Mouse (Mus musculus): ENCODE measurements at regions not wholly inside any gene's neighbourhood (a gene's known extent, or its start where the extent isn't known, plus 50 kb on each side); places are given as distances from the start of the nearest gene placed in this dataset.

DNA sequence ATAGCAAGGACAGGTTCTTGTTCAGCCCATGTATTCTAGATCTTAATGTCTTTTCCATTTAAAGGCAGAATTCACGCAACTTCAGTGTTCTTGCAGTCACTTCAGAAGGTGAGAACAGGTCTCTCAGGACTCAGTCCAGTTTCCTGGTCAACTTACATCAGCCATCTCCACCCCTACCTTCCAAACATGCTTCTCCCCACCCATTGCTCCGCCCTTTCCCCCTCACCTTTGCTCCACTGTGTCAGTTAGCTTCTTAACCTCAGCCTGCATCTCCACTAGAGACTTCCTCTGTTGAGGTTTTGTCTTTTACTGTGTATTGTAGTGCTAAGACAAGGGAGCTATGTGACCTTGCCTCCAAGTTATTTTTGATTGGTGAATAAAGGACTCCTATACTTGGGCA lies 127.0 kb upstream of the Dyrk2 start:
- no peak for DNase-seq (ENCODE audit: low spot score in 2 of 2)
- intact Hi-C loops (cut with DNase I): no loop called here

DNA sequence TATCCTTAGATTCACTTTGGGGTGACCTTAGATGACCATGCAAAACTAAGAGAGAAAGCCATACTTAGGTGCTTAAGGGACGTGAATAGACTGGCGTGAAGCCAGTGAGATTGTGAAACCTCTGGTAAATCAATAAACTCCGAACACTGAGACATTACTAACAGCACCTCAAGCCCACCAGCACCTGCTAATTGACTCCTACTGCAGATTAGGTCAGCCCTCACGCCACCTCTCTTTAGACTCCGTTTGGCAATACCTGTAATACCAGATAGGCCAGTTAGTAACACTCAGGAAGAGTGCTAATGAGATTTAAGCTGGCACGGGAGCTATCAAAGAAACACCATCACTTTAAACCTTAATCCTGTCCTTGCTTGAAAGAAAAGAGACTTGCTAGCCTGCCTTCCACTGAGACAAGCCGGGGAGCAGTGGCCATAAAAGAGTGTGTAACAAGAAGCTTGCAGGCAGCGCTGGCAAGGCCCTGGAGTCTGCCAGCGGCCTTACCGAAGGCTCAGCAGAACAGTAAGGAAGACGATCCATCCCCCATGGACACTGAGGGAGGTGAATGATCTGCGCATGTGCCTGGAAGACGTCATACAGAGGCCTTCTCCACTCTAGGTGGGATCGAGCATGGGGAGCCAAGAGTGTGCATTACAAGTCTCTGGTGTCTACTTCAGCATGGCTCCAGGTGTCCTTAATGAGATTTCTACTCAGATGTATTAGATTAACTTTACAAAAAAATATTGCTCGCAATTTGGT lies 124.0 kb upstream of the Dyrk2 start:
- intact Hi-C loops (cut with DNase I): no loop called here

DNA sequence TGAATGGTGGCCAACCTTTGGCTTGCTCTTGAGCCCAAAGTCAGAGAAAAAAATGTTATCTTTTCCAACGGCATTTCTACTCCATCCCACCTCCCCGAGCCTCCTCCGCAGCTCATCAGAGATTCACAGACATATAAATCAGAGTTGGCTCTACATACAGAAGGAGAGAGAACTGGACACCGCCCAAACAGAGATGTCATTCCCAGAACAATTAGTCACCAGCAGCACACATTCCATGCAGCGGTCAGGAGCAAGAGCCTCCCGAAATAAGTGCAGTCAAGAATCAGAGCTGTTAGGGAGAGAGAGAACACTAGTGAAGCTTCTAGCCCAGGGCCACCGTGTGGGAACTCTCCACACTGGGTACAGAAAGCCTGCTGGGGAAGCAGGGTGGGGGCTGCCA lies 121.2 kb upstream of the Dyrk2 start:
- intact Hi-C loops (cut with DNase I): no loop called here
- peak; percentile 53 to 64 for DNase-seq (ENCODE audit: low spot score in 2 of 2)

More for the DNA sequence above, 124.0 kb upstream of the Dyrk2 start:
- DNase-seq (ENCODE audit: low spot score in 2 of 2): no peak

DNA sequence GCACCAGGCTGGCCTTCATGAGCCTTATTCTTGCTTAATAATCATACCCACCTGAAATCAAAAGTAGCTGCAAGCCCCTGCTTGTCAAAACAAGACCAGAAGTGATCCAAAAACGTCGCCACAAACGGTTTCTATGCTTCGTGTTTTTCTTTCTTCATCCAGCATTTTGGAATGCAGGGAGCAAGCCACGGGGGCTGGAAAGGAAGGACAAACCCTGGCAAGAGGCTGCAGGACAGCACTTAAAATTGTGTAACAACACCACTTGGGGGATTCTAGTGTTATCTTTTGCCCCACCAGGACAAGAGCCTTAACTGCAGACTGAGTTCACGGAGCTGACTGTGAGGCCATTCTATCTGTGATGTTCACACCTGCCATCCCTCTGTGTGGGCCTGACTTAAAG lies 120.5 kb upstream of the Dyrk2 start:
- DNase-seq (ENCODE audit: low spot score in 2 of 2): no peak
- intact Hi-C loops (cut with DNase I): no loop called here

DNA sequence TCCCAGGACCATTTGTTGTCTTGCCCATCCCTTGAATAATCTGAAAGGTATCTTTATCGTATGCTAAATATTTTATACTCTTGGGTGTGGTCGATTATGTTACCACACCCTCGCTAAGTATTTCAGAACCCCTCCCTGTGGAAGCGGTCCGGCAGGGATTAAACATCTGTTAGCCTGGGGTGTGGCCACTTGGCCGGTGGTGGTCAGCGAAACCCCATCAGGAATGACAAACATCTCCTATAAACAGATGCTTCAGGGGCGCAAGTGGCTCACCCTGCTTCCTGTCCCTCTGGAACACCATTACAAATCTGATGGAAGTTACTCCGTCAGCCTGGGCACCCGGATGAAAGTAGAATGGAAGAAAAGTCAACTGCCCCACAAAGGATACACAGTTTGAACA lies 119.8 kb upstream of the Dyrk2 start:
- no peak for DNase-seq (ENCODE audit: low spot score in 2 of 2)
- intact Hi-C loops (cut with DNase I): no loop called here

DNA sequence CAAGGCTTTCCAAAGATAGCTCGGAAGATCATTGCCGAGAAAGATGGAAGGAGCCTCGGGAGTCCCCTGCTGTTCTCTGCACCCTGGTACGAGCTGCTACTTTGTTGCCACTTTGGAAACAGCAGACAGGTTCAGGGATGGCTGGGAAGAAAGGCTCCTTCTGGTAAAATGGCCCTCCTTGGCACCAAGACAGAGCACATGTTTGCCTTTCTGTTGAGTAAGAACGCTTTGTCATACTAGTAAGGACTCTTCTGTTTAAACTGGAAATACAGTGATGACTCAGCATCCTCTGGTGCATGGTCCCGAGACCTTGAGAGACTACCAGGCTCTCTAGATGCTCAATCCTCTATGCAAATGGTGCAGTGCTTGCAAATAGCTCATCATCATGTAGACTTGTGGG lies 118.2 kb upstream of the Dyrk2 start:
- DNase-seq (ENCODE audit: low spot score in 2 of 2): peak; percentile 11
- intact Hi-C loops (cut with DNase I): no loop called here

DNA sequence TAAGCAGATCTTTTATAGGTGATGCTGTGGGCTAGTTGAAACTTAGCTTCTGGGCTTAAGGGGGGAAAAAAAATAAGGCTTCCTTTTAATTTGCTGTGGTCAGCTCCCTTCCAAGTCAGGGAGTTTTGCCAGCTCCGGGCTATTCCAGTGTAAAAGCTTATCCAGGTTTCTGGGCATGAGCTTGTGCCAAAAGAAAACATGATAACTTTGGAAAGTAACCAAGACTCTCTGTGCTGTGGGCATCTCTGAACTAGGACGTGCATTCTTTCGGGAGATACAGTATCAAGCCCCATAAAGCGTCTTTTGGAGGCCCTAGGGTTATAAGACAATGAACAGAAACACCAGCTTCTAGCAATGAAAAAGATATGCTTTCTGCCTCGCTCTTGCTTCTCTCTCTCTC lies 114.6 kb upstream of the Dyrk2 start:
- no peak for DNase-seq (ENCODE audit: low spot score in 2 of 2)
- intact Hi-C loops (cut with DNase I): no loop called here

DNA sequence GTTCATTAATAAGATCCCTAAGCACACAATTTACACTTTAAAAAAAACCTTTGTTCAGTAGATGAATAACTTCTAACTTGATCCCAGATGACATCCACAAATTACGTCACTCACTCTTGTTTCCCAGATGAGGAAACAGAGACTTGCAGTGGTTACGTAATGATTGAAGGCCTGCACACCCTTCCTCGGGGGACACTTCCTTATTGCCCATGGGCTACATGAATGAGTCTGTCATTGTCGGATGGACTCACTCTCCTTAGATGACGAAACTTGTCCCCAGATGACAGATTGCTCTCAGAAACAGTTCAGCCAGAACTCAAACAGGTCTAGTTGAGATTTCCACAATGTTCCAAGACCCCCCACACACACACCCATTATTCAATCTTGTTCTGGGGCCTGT lies 111.4 kb upstream of the Dyrk2 start:
- intact Hi-C loops (cut with DNase I): no loop called here
- DNase-seq (ENCODE audit: low spot score in 2 of 2): no peak

DNA sequence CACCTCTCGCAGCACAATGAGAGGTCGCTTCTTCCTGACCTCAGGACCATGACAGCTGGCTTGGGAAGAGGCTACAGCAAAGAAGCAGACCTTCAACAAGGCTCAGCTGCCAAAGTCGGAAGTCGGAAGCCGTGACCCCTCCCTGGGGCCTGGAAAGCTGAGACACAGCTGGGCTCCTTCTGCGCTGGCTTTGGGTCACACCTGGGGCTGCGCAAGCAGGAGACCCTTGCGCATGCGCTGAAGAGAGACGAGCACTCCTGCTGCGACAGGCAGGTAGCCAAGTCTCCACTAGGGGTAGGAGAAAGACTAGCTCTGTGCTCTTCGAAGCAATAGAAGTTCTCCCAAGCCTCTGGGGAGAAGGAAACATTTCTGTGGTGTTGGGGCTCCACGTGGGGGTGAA lies 109.3 kb upstream of the Dyrk2 start:
- intact Hi-C loops (cut with DNase I): no loop called here
- no peak for DNase-seq (ENCODE audit: low spot score in 2 of 2)

DNA sequence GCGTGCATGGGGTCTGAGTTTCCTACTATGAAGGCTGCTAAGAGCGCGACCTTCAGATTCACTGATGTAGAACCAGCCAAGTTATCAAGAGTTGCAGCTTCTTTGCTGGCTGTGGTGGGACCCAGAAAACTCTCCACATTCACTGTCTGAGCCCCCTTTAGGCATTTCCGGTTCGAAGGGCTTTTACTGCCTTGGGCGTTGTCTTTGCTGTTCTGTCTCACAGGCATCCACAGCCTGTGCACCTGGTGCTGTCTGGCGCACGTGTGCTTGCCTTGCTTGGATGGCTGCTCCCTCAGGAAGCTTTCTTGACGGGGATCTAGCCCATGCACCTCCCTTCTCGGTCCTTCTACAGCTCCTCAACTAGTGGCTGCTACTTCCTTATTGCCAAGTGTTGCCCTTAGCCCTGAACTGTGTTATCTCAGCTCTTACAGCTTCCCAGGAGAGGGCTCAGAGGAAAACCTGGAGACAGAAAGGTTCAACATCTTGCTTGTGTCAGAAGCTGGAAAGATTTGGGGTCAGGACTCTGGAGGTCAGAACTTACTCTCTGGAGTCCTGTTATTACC lies 108.3 kb upstream of the Dyrk2 start:
- DNase-seq (ENCODE audit: low spot score in 2 of 2): no peak
- intact Hi-C loops (cut with DNase I): no loop called here

DNA sequence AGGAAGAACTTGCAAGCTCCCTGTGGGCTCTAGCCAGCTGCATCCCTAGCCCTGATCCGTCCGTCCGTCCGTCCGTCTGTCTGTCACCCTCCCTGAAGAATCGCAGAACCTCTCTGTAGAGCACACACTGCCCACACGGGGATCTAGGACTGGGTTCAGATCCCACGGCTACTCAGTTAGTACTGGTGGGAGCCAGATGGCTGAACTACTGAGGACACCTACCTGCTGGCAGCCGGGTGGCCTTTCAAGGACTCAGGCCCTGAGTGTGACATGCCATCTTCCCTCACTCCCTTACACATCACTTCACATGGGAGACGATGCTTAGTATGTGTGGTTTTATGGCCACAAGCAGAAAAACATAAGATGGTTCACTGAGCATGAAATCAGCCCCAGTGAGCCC lies 106.4 kb upstream of the Dyrk2 start:
- DNase-seq (ENCODE audit: low spot score in 2 of 2): no peak
- intact Hi-C loops (cut with DNase I): no loop called here

DNA sequence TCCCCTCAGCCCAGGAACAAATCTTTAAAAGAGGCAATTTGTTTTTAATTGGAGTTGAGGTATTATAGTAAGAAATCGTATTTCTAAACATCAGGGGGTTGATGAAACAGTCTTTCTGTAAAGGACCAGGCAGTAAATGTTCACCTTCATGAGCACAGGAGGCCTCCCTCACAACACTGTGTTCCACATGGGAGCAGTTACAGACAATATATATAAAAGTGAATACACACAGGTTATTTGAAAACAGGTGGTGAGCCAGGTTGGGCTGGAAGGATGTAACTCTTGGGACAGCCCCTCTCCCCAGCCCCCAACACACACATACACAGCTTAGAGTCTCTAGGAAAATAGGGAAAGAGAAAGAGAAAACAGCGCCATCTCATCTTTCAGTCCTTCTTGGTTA lies 105.8 kb upstream of the Dyrk2 start:
- DNase-seq (ENCODE audit: low spot score in 2 of 2): no peak
- intact Hi-C loops (cut with DNase I): no loop called here

DNA sequence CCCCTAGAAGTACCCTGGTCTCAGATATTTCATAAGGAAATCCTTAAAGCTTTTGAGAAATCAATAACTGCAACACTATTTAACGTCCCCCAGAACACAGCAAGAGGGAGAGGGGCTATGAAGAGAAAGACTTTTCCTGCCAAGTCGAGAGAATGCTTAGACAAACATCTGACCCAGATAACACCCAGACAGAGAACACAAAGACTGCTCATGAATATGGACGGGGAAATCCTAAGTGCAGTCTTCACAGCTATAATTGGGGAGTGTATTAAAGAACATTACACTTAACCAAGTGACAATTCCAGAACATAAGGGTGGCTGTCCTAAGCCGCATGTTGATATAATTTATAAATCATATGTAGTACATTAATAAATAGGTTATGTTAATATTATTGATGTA lies 103.3 kb upstream of the Dyrk2 start:
- DNase-seq (ENCODE audit: low spot score in 2 of 2): no peak
- intact Hi-C loops (cut with DNase I): no loop called here

DNA sequence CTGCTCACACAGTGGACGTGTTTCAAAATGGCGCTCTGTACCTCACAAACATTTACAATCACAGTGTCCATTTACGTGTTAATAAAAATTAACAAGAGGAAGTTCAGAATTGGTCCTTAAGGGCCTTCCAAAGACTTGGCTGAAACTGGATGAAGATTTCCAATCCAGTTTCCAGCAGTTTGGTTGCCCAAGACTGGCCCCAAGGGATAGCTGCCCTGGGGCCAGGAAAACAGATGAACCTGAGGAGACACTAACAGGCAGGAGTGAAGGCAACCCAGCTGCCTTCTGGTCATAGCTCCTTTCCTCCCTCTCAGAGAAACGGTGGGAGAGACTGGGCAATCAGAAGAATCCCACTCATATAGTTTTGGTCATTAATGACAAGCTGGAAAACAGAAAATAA lies 102.6 kb upstream of the Dyrk2 start:
- no peak for DNase-seq (ENCODE audit: low spot score in 2 of 2)

DNA sequence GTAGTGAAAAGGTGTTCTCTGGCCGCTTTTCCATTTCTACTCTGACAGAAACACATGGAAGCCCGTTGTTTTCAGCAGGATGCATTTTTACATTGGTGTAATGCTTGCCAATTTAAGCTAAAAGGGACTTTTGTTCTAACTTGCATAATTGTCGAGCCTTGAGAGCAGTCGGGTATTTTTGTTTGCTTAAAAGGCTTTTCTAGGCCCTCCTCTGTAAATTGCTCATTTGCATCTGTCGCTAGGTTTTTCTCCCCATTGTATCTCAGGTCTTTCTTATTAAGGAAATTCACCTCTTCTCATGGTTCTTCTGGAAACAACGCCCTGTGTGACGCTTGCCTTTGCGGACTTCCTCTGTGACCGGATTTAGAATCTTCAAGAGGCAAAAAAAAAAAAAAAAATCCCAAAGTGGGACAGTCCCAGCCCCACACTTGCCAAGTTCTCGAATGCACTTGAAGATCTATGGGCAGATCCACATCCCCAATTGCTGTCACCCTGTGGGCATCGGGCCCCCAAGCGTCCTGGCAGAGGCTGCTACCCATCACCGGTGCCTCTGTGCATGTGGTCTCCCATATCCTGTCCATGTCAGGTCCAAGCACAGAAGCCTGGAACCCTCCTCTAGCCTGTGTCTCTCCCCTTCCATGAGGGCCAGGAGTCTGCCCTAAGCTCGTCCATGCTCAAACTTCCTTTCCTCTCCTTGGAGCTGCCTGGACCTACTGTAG lies 100.6 kb upstream of the Dyrk2 start:
- intact Hi-C loops (cut with DNase I): no loop called here
- DNase-seq (ENCODE audit: low spot score in 2 of 2): no peak

More for the DNA sequence above, 102.6 kb upstream of the Dyrk2 start:
- intact Hi-C loops (cut with DNase I): no loop called here

DNA sequence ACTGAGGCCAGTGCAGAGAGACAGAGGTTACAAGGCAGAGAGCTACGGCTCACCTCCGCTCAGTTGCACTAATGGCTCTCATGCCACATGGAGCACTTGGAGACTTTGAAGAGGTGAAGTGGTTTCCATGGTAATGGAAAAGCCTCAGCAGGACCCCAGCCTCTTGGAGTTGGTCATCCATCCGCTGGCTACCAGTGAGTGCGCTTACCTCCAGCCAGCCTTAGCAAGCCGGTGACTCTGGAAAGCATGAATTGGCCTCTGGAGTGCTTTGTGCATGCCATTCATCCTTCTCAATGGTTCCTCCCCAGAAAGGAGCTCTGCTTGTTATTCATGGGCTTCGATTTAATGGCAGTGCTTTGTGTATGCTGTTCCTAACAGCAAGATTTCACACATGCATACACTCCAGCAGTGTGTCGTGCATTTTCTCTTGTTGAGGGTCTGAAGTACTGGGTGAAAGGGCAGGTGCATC lies 91.7 kb upstream of the Dyrk2 start:
- intact Hi-C loops (cut with DNase I): no loop called here
- no peak for DNase-seq (ENCODE audit: low spot score in 2 of 2)

DNA sequence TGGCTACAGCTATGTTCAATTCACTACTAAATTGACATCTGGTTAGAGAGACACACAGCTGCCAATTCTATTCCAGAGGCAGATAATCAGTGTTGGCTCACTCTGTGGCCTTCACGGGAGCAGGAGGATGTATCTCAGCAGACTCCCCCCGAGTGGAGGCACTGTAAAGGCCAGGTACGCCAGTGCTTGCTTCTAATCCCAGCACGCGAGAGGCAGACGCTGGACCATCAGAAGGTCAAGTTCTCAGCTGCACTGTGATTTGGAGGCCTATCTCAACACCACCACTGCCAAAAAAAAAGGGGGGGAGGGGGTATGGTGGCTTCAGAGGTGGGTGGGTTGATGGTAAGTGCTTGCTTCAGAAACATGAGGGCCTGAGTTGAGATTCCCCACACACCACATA lies 90.1 kb upstream of the Dyrk2 start:
- intact Hi-C loops (cut with DNase I): no loop called here
- no peak for DNase-seq (ENCODE audit: low spot score in 2 of 2)

DNA sequence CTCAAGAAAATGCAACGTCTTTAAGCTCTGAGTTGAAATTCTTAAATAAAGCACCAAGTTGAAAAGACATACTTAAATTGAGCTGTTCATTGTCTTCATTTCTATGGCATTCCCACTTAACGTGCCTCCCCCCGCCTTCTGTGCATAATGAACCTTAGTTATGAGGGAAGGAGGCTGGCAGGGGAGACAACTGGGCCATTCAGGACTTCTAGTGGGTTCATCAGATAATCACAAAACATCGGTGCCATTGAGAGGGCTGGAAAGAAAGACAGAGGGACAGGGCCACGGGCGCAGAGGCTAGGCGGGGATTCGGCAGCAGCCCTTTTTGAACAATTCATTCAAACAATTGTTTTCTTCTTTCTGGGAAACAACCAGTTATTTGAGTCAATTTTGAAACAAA lies 89.6 kb upstream of the Dyrk2 start:
- DNase-seq (ENCODE audit: low spot score in 2 of 2): no peak
- intact Hi-C loops (cut with DNase I): no loop called here

DNA sequence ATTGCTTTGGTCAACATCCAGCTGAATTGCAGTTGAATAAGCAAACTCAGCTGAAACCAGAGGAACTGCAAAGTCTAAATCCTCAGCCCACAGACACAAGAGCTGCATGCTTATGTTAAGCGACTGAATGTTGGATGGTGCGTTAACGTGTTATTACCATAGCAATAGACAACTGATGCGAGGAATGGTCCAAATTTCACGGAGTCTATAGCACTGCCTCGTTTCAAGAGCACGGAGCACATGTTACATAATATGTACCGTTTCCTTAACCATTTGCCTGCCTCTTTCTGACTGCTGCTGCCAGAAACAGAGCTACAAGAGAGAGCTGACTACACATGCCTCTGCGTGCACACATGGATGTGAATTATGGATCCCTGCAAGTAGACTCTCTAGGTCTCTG lies 86.3 kb upstream of the Dyrk2 start:
- intact Hi-C loops (cut with DNase I): no loop called here
- DNase-seq (ENCODE audit: low spot score in 2 of 2): peak; percentile 30 to 35

DNA sequence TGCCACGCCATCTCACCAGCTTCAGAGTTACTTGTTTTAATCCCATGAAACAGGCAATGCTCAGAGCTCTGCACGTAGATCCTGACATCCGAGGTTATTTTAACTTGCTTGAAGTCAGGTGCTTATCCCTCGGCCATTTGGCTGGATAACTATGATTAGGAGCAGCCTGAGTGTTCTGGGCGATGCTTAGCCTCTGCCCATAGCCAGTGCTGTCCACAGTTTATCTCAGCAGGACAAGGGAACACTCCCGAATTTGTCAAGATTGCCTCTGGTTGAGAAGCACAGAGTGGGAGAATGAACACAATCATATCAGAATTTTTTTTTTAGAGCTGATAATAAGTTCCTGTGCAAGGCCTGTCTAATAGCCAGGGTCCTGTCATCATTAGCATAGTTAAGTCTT lies 83.4 kb upstream of the Dyrk2 start:
- DNase-seq (ENCODE audit: low spot score in 2 of 2): no peak
- intact Hi-C loops (cut with DNase I): no loop called here

DNA sequence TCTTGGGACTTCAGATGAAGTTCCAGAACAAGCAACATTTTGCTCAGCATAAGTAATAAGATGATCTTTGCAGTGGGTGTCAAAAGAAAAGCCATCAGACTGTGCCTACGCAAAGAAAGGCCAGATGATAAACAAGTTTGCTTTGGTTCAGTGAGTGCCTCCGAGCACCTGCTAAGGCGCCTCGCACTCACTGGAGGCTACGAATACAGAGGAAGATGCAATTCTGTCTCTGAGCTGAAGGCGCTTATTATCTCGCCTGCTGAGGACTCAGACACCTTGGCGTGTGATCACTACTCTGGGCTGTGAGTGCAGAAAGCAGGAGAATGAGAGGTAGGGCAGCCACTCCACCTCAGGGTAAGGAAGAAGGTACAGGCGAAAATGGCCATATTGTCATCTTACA lies 82.7 kb upstream of the Dyrk2 start:
- DNase-seq (ENCODE audit: low spot score in 2 of 2): no peak
- intact Hi-C loops (cut with DNase I): no loop called here

All from left cerebral cortex, postnatal 36 days (tissue).